Mouse (Mus musculus) gastrocnemius, adult 2 months (tissue): Measurements from ENCODE around the gene Bcat1. TPM values are rescaled to one million over a fixed set of nuclear protein-coding genes. Genes with fewer than 3 reads are reported as not detected.

Experiments
- DNase-seq: peaks from one replicate; pipeline ENCODE4 v3.0.0; 2022
- H3K27ac ChIP-seq: fragments of 200-600 bp; 2 replicates; pipeline ENCODE4 v1.8.1; 2022; ENCODE audit warnings: mild to moderate bottlenecking
- H3K4me3 ChIP-seq: fragments of 200-600 bp; 2 replicates; pipeline ENCODE4 v1.8.1; 2022; ENCODE audit warnings: mild to moderate bottlenecking, moderate library complexity
- CTCF ChIP-seq: fragments of 200-600 bp; IDR thresholded peaks from 2 replicates; pipeline ENCODE4 v1.8.1; 2022; ENCODE audit warnings: antibody characterized with exemption, mild to moderate bottlenecking, moderate library complexity
- intact Hi-C: fragments of 180-260 bp; cut with DNase I; formaldehyde crosslinking; loops from one replicate; pipeline ENCODE4 v1.15.1; 2025
- total RNA-seq, 2 experiments: library from RNA; stranded (reverse); gene quantifications; 2 replicates each; pipeline ENCODE4 v1.2.3; 2021

Gene Bcat1
- total RNA-seq, 2 experiments from 2014 or later = 0.64 to 0.66 TPM

DNA sequence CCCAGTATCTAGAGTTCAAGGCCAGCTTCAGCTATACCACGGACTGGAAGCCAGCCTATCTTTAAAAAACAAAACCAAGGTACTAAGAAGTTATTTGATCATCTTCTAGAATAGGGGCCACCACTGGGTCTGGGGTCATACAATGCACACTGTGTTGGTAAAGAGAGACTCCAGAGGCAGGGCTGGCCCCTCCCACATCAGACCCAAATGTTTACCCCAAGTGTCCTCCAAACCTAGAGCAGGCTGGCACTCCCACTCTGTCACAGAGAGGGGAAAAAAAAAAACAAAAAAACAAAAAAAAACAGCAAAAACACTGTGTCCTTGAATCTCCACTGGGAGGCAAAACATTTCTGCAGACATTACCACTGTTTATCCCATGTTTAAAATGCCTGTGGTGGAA, 38.4 kb downstream of the Bcat1 start:
- no peak for DNase-seq
- H3K4me3 ChIP-seq = no peak overlapping the region
- TF ChIP-seq CTCF = no peak
- intact Hi-C loops = no loop called here
- H3K27ac ChIP-seq = no peak overlapping the region

- DNase-seq = no peak
- no peak for TF ChIP-seq CTCF
- Histone ChIP-seq H3K27ac (no peak overlapping the region), H3K4me3 (no peak overlapping the region)
- intact Hi-C loops = no loop called here
These were observed 40.6 kb downstream of the Bcat1 start for GRCm38 (mm10) chr6:145035412-145035811.

DNA sequence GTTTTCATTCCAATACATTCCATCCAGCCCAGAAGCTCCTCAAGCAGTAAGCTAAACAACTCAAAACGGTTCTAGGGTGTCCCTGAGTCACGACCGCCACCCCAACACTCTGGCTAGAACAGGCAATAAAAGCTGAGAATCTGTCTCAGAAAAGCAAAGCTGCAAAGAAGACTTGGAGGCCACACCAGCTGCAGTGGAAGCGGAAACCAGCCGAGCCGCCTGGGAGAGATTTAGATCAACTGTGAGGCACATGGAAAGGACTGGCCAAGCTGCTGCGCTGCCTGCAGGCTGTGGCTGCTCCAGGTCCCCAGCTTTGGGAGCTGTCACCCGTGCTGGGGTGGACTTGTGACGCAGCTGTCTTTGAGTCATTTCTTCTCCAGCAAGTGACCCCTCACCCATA, 45.4 kb downstream of the Bcat1 start:
- H3K4me3 ChIP-seq = no peak overlapping the region
- DNase-seq = no peak
- no peak overlapping the region for H3K27ac ChIP-seq
- no peak for TF ChIP-seq CTCF
- intact Hi-C loops = no loop called here

DNA sequence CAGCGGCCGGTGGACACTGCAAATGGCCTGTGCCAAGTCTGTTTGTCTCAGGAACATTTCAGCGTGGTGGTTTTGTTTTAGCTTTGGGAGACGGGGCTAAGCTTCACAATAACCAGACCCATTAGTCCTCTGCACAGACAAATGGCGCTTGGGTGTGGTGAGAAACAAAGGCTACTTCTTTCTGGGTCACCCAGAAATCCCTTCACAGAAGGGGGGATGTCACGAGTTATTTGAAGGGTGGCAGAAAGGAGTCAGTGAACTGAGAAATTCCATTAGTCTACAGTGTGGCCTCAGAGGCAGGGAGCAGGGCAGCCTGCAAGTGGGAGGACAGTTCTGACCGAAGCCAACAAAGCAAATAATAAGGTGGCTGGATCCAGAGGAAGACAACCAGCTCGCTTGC, 52.0 kb downstream of the Bcat1 start:
- Histone ChIP-seq H3K27ac (no peak overlapping the region), H3K4me3 (no peak overlapping the region)
- DNase-seq = no peak
- no peak for TF ChIP-seq CTCF
- intact Hi-C loops = no loop called here

GRCm38 (mm10) chr6:145022966-145023725, 52.8 kb downstream of the Bcat1 start:
- H3K4me3 ChIP-seq = no peak overlapping the region
- TF ChIP-seq CTCF = peak; percentile 65
- peak; percentile 21 for DNase-seq
- no peak overlapping the region for H3K27ac ChIP-seq
- intact Hi-C loops = no loop called here

DNA sequence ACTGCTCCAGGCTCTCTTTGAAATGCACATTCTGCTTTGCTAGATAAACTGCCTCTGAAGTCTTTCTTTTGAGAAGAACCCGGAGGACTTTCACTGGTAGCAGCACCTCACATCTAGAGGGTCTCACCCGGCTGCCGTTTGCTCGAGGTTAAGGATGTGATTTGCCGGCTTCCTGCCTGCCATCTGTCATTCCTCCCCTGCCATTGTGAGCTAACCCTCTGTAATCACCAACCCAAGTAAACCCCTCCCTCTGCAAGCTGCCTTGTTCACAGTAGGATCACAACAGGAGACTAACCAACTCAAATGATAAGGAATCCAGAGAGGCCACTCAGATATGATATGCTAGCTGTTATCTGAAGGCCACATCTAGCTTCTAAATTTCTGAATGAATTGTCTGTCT, 53.6 kb downstream of the Bcat1 start:
- intact Hi-C loops = no loop called here
- no peak for TF ChIP-seq CTCF
- H3K27ac ChIP-seq = no peak overlapping the region

DNA sequence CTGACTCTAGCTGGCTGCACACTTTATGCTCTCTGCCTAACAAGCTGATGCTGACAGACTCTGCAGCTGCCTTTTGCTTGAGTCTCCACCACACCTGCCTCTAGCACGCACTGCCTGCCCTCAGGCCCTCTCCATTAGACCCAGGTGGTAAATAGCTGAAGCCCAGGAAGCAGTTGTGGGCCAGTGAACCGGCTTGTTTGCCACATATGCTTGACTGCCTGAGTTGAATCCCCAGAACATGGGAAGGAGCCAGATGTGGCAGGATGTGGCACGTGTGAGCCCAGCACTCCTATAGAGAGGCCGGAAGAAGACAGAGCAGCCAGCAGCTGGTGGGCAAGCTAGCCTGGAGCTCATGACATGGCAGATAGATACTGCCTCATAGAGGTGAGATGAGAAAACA, 55.4 kb downstream of the Bcat1 start:
- H3K27ac ChIP-seq = no peak overlapping the region
- DNase-seq = no peak
- no peak overlapping the region for H3K4me3 ChIP-seq
- intact Hi-C loops = no loop called here
- TF ChIP-seq CTCF = no peak

More for the DNA sequence above, 53.6 kb downstream of the Bcat1 start:
- H3K4me3 ChIP-seq = no peak overlapping the region
- DNase-seq = no peak

- intact Hi-C loops = no loop called here
- no peak for DNase-seq
- Histone ChIP-seq H3K4me3 (no peak overlapping the region), H3K27ac (no peak overlapping the region)
- no peak for TF ChIP-seq CTCF
These were observed 57.7 kb downstream of the Bcat1 start for GRCm38 (mm10) chr6:145018295-145018694.

DNA sequence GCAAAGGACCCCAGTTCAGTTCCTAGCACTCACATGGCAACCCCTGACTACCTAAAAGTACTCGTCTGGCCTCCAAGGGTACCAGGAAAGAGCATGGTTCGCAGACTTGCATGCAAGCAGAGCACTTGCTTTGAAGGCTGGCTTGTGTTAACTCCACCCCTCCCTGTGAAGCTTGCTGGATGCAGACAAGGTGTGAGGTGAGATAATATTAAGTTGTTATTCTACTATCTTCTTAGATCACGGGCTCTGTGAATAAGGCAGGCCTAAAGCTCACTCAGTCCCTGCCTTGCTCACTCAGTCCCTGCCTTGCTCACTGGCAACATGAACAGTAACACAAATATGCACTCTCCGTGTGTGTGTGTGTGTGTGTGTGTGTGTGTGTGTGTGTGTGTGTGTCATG, 58.5 kb downstream of the Bcat1 start:
- DNase-seq = no peak
- intact Hi-C loops = no loop called here
- H3K4me3 ChIP-seq = no peak overlapping the region
- no peak overlapping the region for H3K27ac ChIP-seq
- TF ChIP-seq CTCF = no peak

DNA sequence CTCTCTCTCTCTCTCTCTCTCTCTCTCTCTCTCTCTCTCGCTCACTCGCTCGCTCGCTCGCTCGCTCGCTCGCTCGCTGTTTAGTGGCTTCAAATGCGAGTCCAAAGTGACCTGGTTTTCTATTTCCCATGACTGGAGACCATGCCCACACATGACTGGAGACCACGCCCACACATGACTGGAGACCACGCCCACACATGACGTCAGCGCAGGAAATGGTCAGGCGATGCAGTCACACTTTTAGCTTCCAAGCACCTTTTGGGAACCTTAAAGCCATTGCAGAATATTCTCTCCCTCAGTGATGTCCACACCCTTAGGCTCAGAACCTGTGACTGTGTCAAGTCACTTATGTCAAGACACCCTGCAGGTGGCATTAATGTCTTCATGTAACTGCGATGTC, 59.3 kb downstream of the Bcat1 start:
- Histone ChIP-seq H3K27ac (no peak overlapping the region), H3K4me3 (no peak overlapping the region)
- no peak for TF ChIP-seq CTCF
- no peak for DNase-seq
- intact Hi-C loops = no loop called here

DNA sequence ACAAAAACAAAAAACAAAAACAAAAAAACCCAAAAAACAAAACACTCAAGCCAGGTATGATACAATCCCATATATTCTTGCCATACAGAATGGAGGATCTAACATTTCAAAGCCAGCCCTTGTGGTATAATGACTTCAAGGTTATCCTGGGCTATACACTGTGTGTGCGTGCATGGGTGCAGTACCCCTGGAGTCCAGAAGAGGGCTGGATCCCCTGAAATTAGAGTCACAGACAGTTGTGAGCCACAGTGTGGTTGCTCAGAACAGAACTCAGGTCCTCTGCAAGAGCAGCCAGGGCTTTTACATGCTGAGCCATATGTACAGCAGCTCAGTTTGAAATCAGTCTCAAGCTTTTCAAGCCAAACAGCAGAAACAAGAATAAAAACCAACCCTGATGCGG, 61.0 kb downstream of the Bcat1 start:
- peak; percentile 21; the same call in 1 of the 2 replicates for TF ChIP-seq CTCF
- H3K4me3 ChIP-seq = no peak overlapping the region
- H3K27ac ChIP-seq = no peak overlapping the region
- intact Hi-C loops = no loop called here
- no peak for DNase-seq

- TF ChIP-seq CTCF = no peak
- no peak for DNase-seq
- Histone ChIP-seq H3K4me3 (no peak overlapping the region), H3K27ac (no peak overlapping the region)
- intact Hi-C loops = no loop called here
These were observed 63.3 kb downstream of the Bcat1 start for GRCm38 (mm10) chr6:145012699-145013098.

- DNase-seq = no peak
- intact Hi-C loops = no loop called here
- Histone ChIP-seq H3K4me3 (no peak overlapping the region), H3K27ac (no peak overlapping the region)
- no peak for TF ChIP-seq CTCF
These were observed 64.8 kb downstream of the Bcat1 start for GRCm38 (mm10) chr6:145011141-145011540.
